Mouse (Mus musculus) liver, embryonic 14.5 days (tissue): ENCODE results near the gene Hist3h2ba. TPM values are rescaled to one million over a fixed set of nuclear protein-coding genes. Genes with fewer than 3 reads are reported as not detected.

Source experiments
- ATAC-seq: fragments of 200-750 bp; cut with Nextera tagmentation; 2 replicates; pipeline ENCODE4 v1.8.0; 2017; ENCODE audit warnings: moderate number of reproducible peaks, mild to moderate bottlenecking, moderate library complexity; ENCODE audit not compliant: insufficient read depth
- DNase-seq, 3 experiments: peaks; one replicate each; pipeline ENCODE4 v3.0.0-alpha.2; 2012 to 2013; ENCODE audit warnings: low read depth in 3 of 3, low spot score in 3 of 3
- H3K27ac ChIP-seq: fragments of 300-500 bp; sonication (generic); 2 replicates; pipeline ENCODE4 v1.5.1; 2014; ENCODE audit warnings: moderate library complexity, mild to moderate bottlenecking, control low read depth, inconsistent platforms
- H3K27me3 ChIP-seq: fragments of 300-500 bp; sonication (generic); 2 replicates; pipeline ENCODE4 v1.6.1; 2014; ENCODE audit warnings: mild to moderate bottlenecking, low read length, moderate library complexity; ENCODE audit not compliant: control insufficient read depth, insufficient read depth
- H3K36me3 ChIP-seq: fragments of 300-500 bp; sonication (generic); replicated peaks from 2 replicates; pipeline ENCODE4 v1.6.1; 2014; ENCODE audit warnings: low read depth; ENCODE audit not compliant: control insufficient read depth, insufficient read depth
- H3K4me1 ChIP-seq, 2 experiments: fragments of 200-500 bp in 1 of 2; fragments of 300-500 bp in 1 of 2; sonication (generic) in 1 of 2; replicated peaks; 2 replicates each; pipeline ENCODE4 v1.6.1; 2012 to 2014; ENCODE audit warnings: antibody characterized with exemption in 1 of 2, inconsistent platforms in 1 of 2, low read length in 1 of 2; ENCODE audit not compliant: control insufficient read depth in 2 of 2, insufficient read depth in 2 of 2
- H3K4me2 ChIP-seq: fragments of 300-500 bp; sonication (generic); 2 replicates; pipeline ENCODE4 v1.6.1; 2014; ENCODE audit warnings: low read depth, mild to moderate bottlenecking, control low read depth, moderate library complexity
- H3K4me3 ChIP-seq, 2 experiments: fragments of 200-500 bp in 1 of 2; fragments of 300-500 bp in 1 of 2; sonication (generic) in 1 of 2; 2 replicates each; pipeline ENCODE4 v1.5.1; 2012 to 2014; ENCODE audit warnings: low read depth in 2 of 2, low read length in 2 of 2, mild to moderate bottlenecking in 2 of 2, control low read depth in 1 of 2, inconsistent platforms in 1 of 2, moderate library complexity in 1 of 2; ENCODE audit not compliant: insufficient read depth in 1 of 2
- H3K9ac ChIP-seq: fragments of 300-500 bp; sonication (generic); replicated peaks from 2 replicates; pipeline ENCODE4 v1.6.1; 2014; ENCODE audit warnings: mild to moderate bottlenecking, control low read depth, moderate library complexity
- H3K9me3 ChIP-seq: fragments of 300-500 bp; sonication (generic); 2 replicates; pipeline ENCODE4 v1.6.1; 2016; ENCODE audit warnings: low read length, mixed read lengths; ENCODE audit not compliant: control insufficient read depth
- CTCF ChIP-seq: IDR thresholded peaks from 2 replicates; pipeline ENCODE4 v1.5.1; 2016; ENCODE audit warnings: antibody characterized with exemption, low read depth, control low read depth
- EP300 ChIP-seq: IDR thresholded peaks from 2 replicates; pipeline ENCODE4 v1.6.1; 2016; ENCODE audit warnings: antibody characterized with exemption, low read depth
- WGBS: fragments of 180-500 bp; shearing (Covaris S2); extraction: QIAGEN DNeasy Blood & Tissue Kit; methylation state at CpG from one replicate; pipeline ENCODE4 v1.1.7; 2014; ENCODE audit not compliant: insufficient replicate concordance; 5-methylcytosine and 5-hydroxymethylcytosine counted together
- polyA plus RNA-seq, 2 experiments: library from polyadenylated mRNA; depleted of rRNA in 1 of 2; stranded (reverse) in 1 of 2; unstranded in 1 of 2; fragments of >200 nt; fragmentation: Nextera tagmentation in 1 of 2; extraction: Ambion mirVana in 1 of 2; gene quantifications; 2 replicates each; pipeline versions ENCODE4 v1.2.1 to v1.2.3; 2012 to 2014

Hist3h2ba gene
- polyA plus RNA-seq, 2 experiments = 6.0 to 15.7 TPM

- Histone ChIP-seq H3K9me3 (peaks cover 3% of the 10 kb centered on the region; the same call in 1 of the 2 replicates), H3K4me3 (no peak overlapping the region), H3K4me1 (peaks cover 7 to 15% of the 10 kb centered on the region in 2 experiments), H3K27me3 (peaks cover 25% of the 10 kb centered on the region), H3K27ac (no peak overlapping the region), H3K36me3 (no peaks in the 10 kb centered on the region), H3K9ac (no peak overlapping the region), H3K4me2 (no peak overlapping the region)
- TF ChIP-seq EP300 (no peak), CTCF (no peak)
- DNase-seq (no peak), ATAC-seq (no peak)
- 35% methylated on average over 17 of the region's 17 CpGs for WGBS
Measured at GRCm38 (mm10) chr11:58963543-58963942, 14.8 kb downstream of the Hist3h2ba start.

- Histone ChIP-seq H3K4me1 (peaks cover 4 to 9% of the 10 kb centered on the region in 2 experiments), H3K4me3 (no peak overlapping the region), H3K27ac (no peak overlapping the region), H3K27me3 (peaks cover 25% of the 10 kb centered on the region), H3K9me3 (peaks cover 3% of the 10 kb centered on the region; the same call in 1 of the 2 replicates), H3K9ac (no peak overlapping the region), H3K36me3 (no peaks in the 10 kb centered on the region), H3K4me2 (no peak overlapping the region)
- WGBS = 72% methylated on average over 7 of the region's 7 CpGs
- DNase-seq (no peak), ATAC-seq (no peak)
- TF ChIP-seq EP300 = no peak
- no peak for TF ChIP-seq CTCF
Measured at GRCm38 (mm10) chr11:58964216-58964615, 15.5 kb downstream of the Hist3h2ba start.

- no peak overlapping the region for H3K27ac ChIP-seq
- H3K4me1 ChIP-seq = 0 out of 4 replicates have a peak, but pooled peaks cover 0 to 4% of the 10 kb centered on the region in 2 experiments
- TF ChIP-seq EP300 (no peak), CTCF (no peak)
Measured at GRCm38 (mm10) chr11:58965001-58965760, 16.5 kb downstream of the Hist3h2ba start.

GRCm38 (mm10) chr11:58967346-58967745, 18.6 kb downstream of the Hist3h2ba start:
- DNase-seq (no peak), ATAC-seq (no peak)
- no peak for TF ChIP-seq EP300
- peak; percentile 65 for TF ChIP-seq CTCF

More at GRCm38 (mm10) chr11:58965001-58965760, 16.5 kb downstream of the Hist3h2ba start:
- H3K9ac ChIP-seq = no peak overlapping the region
- WGBS = 39% methylated on average over 12 of the region's 12 CpGs
- H3K27me3 ChIP-seq = peaks cover 25% of the 10 kb centered on the region
- no peak overlapping the region for H3K4me2 ChIP-seq
- DNase-seq = no peak
- no peak for ATAC-seq
- no peak overlapping the region for H3K4me3 ChIP-seq
- no peaks in the 10 kb centered on the region for H3K36me3 ChIP-seq
- peaks cover 3% of the 10 kb centered on the region; the same call in 1 of the 2 replicates for H3K9me3 ChIP-seq

GRCm38 (mm10) chr11:58968551-58968950, 19.8 kb downstream of the Hist3h2ba start:
- H3K4me1 ChIP-seq = 0 out of 4 replicates have a peak, but pooled peaks cover 0 to 4% of the 10 kb centered on the region in 2 experiments
- H3K36me3 ChIP-seq = no peaks in the 10 kb centered on the region
- H3K9me3 ChIP-seq = no peaks in the 10 kb centered on the region
- no peak overlapping the region for H3K4me3 ChIP-seq
- no peak for TF ChIP-seq EP300
- TF ChIP-seq CTCF = no peak
- no peak for DNase-seq
- no peak overlapping the region for H3K4me2 ChIP-seq
- no peak for ATAC-seq
- no peak overlapping the region for H3K9ac ChIP-seq
- 48% methylated on average over 7 of the region's 7 CpGs for WGBS
- no peak overlapping the region for H3K27ac ChIP-seq
- H3K27me3 ChIP-seq = peaks cover 3% of the 10 kb centered on the region

More at GRCm38 (mm10) chr11:58967346-58967745, 18.6 kb downstream of the Hist3h2ba start:
- no peak overlapping the region for H3K27ac ChIP-seq
- WGBS = 77% methylated on average over 1 of the region's 1 CpGs
- H3K4me1 ChIP-seq = 0 out of 4 replicates have a peak, but pooled peaks cover 0 to 4% of the 10 kb centered on the region in 2 experiments
- H3K9me3 ChIP-seq = no peaks in the 10 kb centered on the region
- H3K36me3 ChIP-seq = no peaks in the 10 kb centered on the region
- H3K4me2 ChIP-seq = no peak overlapping the region
- H3K4me3 ChIP-seq = no peak overlapping the region
- peaks cover 11% of the 10 kb centered on the region for H3K27me3 ChIP-seq
- H3K9ac ChIP-seq = no peak overlapping the region
